Mouse (Mus musculus) kidney, postnatal 14 days (tissue): ENCODE data around the gene Atoh1.

Experiments
- DNase-seq: peaks from one replicate; pipeline ENCODE4 v3.0.0; 2022; ENCODE audit warnings: mixed read lengths

The Atoh1 gene

GRCm38 (mm10) chr6:64728499-64729198 is at the start of gene Atoh1:
Atoh1 (plus strand) TSS chr6:64729125.
- peak; percentile 66 for DNase-seq

DNA sequence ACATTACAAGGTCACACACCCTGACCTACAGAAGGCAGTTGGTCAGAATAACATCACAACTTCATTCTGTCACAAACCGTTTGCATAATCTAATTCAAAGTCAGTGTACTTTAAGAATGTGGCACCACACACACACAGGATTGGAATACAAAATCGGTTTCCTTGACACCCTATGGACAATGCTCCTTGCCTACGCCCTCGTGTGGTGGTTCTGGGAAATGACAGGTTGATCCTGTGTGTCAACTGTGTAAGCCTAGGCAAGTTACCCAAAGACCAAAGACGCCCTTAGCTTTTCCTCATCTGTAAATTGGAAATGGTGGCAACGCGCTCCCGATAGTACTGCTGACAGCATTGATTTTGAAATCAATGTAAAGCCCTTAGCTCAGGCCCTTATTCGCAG is 45.0 kb upstream of the Atoh1 start:
- DNase-seq, result peak; percentile 17

- peak; percentile 10 for DNase-seq
Observed at GRCm38 (mm10) chr6:64684973-64685372, 44.0 kb upstream of the Atoh1 start.

GRCm38 (mm10) chr6:64688181-64688944 is 40.6 kb upstream of the Atoh1 start:
- DNase-seq, result no peak

GRCm38 (mm10) chr6:64694688-64695087 is 34.2 kb upstream of the Atoh1 start:
- DNase-seq, result no peak

DNA sequence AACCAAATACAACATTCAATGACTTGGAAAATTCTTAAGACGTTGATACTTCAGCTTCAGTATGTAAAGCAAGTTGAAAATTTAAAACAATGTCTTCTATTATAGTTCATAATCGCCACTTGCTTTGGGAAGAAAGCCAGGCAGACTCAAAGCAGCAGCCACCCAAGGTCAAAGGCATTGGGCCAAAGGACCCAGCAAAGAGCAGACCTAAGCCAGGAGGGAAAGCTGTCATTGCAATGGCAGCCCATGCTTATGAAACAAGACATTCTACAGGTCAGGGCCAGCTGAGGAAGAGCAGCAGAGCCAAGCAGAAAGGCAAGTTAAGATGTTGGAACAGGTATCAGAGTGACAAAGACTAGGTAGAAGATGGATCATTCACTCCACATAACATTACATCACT is 25.3 kb upstream of the Atoh1 start:
- no peak for DNase-seq

GRCm38 (mm10) chr6:64727751-64728403 is 1.0 kb upstream of the Atoh1 start:
- DNase-seq, result peak; percentile 41

DNA sequence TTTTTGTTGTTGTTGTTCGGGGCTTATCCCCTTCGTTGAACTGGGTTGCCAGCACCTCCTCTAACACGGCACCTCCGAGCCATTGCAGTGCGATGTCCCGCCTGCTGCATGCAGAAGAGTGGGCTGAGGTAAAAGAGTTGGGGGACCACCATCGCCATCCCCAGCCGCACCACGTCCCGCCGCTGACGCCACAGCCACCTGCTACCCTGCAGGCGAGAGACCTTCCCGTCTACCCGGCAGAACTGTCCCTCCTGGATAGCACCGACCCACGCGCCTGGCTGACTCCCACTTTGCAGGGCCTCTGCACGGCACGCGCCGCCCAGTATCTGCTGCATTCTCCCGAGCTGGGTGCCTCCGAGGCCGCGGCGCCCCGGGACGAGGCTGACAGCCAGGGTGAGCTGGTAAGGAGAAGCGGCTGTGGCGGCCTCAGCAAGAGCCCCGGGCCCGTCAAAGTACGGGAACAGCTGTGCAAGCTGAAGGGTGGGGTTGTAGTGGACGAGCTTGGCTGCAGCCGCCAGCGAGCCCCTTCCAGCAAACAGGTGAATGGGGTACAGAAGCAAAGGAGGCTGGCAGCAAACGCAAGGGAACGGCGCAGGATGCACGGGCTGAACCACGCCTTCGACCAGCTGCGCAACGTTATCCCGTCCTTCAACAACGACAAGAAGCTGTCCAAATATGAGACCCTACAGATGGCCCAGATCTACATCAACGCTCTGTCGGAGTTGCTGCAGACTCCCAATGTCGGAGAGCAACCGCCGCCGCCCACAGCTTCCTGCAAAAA is 496 bp downstream of the Atoh1 start:
- peak; percentile 16 for DNase-seq

DNA sequence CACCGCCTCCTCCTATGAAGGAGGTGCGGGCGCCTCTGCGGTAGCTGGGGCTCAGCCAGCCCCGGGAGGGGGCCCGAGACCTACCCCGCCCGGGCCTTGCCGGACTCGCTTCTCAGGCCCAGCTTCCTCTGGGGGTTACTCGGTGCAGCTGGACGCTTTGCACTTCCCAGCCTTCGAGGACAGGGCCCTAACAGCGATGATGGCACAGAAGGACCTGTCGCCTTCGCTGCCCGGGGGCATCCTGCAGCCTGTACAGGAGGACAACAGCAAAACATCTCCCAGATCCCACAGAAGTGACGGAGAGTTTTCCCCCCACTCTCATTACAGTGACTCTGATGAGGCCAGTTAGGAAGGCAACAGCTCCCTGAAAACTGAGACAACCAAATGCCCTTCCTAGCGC is 1.1 kb downstream of the Atoh1 start:
- no peak for DNase-seq

DNA sequence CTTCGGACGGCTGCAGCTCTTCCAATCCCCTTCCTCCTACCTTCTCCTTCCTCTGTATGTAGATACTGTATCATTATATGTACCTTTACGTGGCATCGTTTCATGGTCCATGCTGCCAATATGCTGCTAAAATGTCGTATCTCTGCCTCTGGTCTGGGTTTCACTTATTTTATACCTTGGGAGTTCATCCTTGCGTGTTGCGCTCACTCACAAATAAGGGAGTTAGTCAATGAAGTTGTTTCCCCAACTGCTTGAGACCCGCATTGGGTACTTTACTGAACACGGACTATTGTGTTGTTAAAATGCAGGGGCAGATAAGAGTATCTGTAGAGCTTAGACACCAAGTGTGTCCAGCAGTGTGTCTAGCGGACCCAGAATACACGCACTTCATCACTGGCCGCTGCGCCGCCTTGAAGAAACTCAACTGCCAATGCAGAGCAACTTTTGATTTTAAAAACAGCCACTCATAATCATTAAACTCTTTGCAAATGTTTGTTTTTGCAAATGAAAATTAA is 1.6 kb downstream of the Atoh1 start:
- DNase-seq, result no peak

- DNase-seq, result no peak
Observed at GRCm38 (mm10) chr6:64731126-64731525, 2.2 kb downstream of the Atoh1 start.

DNA sequence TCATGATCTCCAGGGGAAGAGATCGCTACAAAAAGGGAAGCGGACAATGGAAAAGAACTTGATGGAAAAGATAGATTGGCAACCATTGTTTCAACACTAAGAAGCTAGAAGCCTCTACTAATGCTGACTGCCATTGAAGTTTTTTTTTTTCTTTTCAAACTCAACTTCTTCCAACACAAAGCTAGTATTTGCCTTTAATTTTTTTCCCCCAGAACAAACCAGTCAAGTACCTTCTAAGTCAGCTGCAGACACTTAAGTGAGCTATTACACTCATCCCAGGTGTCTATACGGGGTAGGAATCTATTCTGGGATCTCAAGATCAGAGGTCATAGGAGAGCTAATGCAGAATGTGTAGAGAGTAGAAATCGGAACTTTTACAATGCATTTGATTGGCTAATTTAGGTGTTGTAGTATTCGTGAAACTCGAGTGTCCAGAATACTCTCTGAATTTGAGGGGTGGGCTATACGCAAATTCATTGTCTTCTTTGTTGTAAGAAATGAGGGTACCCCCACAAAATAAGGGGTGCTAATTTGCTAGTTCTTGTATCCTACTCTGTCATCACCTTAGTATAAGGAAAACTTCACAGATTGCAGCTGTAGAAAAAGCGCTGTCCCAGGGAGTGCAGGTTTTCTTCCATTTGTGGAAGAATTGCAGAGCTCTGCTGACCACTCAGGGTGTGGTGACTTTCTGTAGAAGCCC is 2.8 kb downstream of the Atoh1 start:
- no peak for DNase-seq

- no peak for DNase-seq
Observed at GRCm38 (mm10) chr6:64733311-64733710, 4.4 kb downstream of the Atoh1 start.

GRCm38 (mm10) chr6:64734441-64735320 is 5.8 kb downstream of the Atoh1 start:
- DNase-seq, result peak; percentile 3

GRCm38 (mm10) chr6:64736317-64736716 is 7.4 kb downstream of the Atoh1 start:
- DNase-seq, result no peak

GRCm38 (mm10) chr6:64742915-64743489 is 14.1 kb downstream of the Atoh1 start:
- no peak for DNase-seq

DNA sequence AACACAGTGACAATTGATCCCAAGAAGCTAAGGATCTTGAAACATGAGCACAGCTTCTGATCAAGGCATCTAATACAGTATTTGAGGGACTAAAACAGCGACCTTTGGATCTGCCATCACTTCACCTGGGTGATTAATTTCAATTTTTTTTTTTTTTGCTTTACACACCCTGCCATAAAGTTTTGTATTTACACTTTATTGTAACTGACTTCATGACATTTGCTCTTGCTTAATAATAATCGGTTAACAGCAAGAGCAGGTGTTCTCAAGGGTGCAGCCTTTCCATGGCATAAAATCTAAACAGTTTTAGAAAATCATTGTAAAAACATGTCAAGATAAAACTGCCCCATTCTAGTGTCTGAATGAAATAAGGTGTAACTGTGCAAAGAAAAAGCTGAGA is 25.6 kb downstream of the Atoh1 start:
- DNase-seq, result no peak

DNA sequence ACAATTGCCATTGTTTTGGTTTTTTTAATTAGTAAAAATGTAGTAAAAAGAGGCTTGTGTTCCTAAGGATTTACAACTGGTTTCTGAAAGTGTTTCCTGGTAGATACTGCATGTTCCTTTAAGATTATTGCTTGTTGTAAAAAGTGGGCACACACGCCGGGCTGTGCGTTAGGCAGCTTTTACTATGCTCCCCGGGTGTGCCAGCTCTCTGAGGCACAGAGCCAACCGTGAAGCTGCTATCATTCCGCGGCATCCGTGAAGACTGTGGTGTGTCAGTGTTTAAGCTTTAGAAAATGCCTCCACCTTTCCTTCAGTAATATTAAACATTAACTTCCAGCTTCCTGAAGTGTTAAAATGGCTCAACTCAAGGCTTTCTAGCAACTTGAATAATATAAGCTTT is 35.0 kb downstream of the Atoh1 start:
- DNase-seq, result peak; percentile 8

GRCm38 (mm10) chr6:64773430-64773829 is 44.5 kb downstream of the Atoh1 start:
- DNase-seq, result no peak
